Mouse (Mus musculus) CH12.LX (cell line): ENCODE measurements around the gene Hoxa9. TPM values are rescaled to one million over a fixed set of nuclear protein-coding genes. Genes with fewer than 3 reads are reported as not detected.

Experiments
- DNase-seq: peaks from one replicate; pipeline ENCODE4 v3.0.0-alpha.2; 2013; ENCODE audit errors: extremely low read depth
- H3K27ac ChIP-seq: 2 replicates; pipeline ENCODE4 v1.5.1; 2012; ENCODE audit warnings: low read depth, mild to moderate bottlenecking, control low read depth, moderate library complexity; ENCODE audit not compliant: insufficient read depth
- H3K27me3 ChIP-seq: replicated peaks from 2 replicates; pipeline ENCODE3; 2012; ENCODE audit warnings: inconsistent platforms
- H3K36me3 ChIP-seq, 2 experiments: replicated peaks in 1 of 2; 2 replicates each; pipeline versions ENCODE3 to v1.6.1; 2012; ENCODE audit warnings: inconsistent platforms in 1 of 2, low read length in 1 of 2, mild to moderate bottlenecking in 1 of 2, mixed read lengths in 1 of 2, moderate library complexity in 1 of 2; ENCODE audit not compliant: control insufficient read depth in 1 of 2, insufficient read depth in 1 of 2
- H3K4me1 ChIP-seq, 2 experiments: 2 replicates each; pipeline ENCODE4 v1.6.1; 2012; ENCODE audit warnings: inconsistent platforms in 1 of 2, moderate library complexity in 1 of 2; ENCODE audit not compliant: insufficient read depth in 2 of 2, control insufficient read depth in 1 of 2
- H3K4me2 ChIP-seq: 2 replicates; pipeline ENCODE4 v1.6.1; 2012; ENCODE audit warnings: low read depth, mild to moderate bottlenecking, control low read depth; ENCODE audit not compliant: poor library complexity, insufficient read depth, severe bottlenecking
- H3K4me3 ChIP-seq, 3 experiments: fragments of 150-350 bp in 1 of 3; sonication (generic) in 1 of 3; replicated peaks in 1 of 3; 2 replicates each; pipeline versions ENCODE3 to v1.5.1; 2011 to 2012; ENCODE audit warnings: low read depth in 2 of 3, low read length in 2 of 3, mild to moderate bottlenecking in 2 of 3, moderate library complexity in 2 of 3, control low read depth in 1 of 3, improper control_type of control experiment in 1 of 3, inconsistent platforms in 1 of 3, mixed read lengths in 1 of 3; ENCODE audit not compliant: poor library complexity in 1 of 3
- H3K79me2 ChIP-seq: replicated peaks from 2 replicates; pipeline ENCODE4 v1.6.1; 2012; ENCODE audit warnings: mild to moderate bottlenecking, moderate library complexity; ENCODE audit not compliant: control insufficient read depth, poor library complexity, insufficient read depth, severe bottlenecking; ENCODE audit errors: extremely low read depth
- H3K9ac ChIP-seq: 2 replicates; pipeline ENCODE4 v1.6.1; 2012; ENCODE audit warnings: low read depth, mild to moderate bottlenecking, control low read depth, moderate library complexity; ENCODE audit not compliant: insufficient read depth
- H3K9me3 ChIP-seq: replicated peaks from 2 replicates; pipeline ENCODE3; 2012; ENCODE audit warnings: low read length, inconsistent platforms, mixed read lengths
- CHD1 ChIP-seq: IDR thresholded peaks from 2 replicates; pipeline ENCODE4 v1.6.1; 2012; ENCODE audit warnings: low read depth, low read length, improper control_type of control experiment, inconsistent platforms
- CHD2 ChIP-seq: IDR thresholded peaks from 2 replicates; pipeline ENCODE4 v1.6.1; 2011; ENCODE audit warnings: low read length, improper control_type of control experiment
- E2F4 ChIP-seq: IDR thresholded peaks from 2 replicates; pipeline ENCODE4 v1.6.1; 2011; ENCODE audit warnings: low read depth, low read length, improper control_type of control experiment; ENCODE audit not compliant: insufficient replicate concordance
- ELF1 ChIP-seq: IDR thresholded peaks from 2 replicates; pipeline ENCODE4 v1.6.1; 2014; ENCODE audit warnings: low read depth, mild to moderate bottlenecking, inconsistent platforms, low read length, improper control_type of control experiment
- EP300 ChIP-seq: IDR thresholded peaks from 2 replicates; pipeline ENCODE4 v1.6.1; 2011; ENCODE audit warnings: low read length, improper control_type of control experiment
- ETS1 ChIP-seq: conservative IDR thresholded peaks from 2 replicates; pipeline ENCODE4 v1.6.1; 2012; ENCODE audit warnings: low read depth, mild to moderate bottlenecking, inconsistent platforms, low read length, improper control_type of control experiment, moderate library complexity
- HCFC1 ChIP-seq: IDR thresholded peaks from 2 replicates; pipeline ENCODE4 v1.6.1; 2012; ENCODE audit warnings: low read depth, mild to moderate bottlenecking, inconsistent platforms, low read length, improper control_type of control experiment
- KAT2A ChIP-seq: IDR thresholded peaks from 2 replicates; pipeline ENCODE4 v1.6.1; 2012; ENCODE audit warnings: low read length, improper control_type of control experiment, inconsistent platforms; ENCODE audit not compliant: insufficient replicate concordance
- MAFK ChIP-seq: IDR thresholded peaks from 2 replicates; pipeline ENCODE4 v1.6.1; 2011; ENCODE audit warnings: low read length, improper control_type of control experiment; ENCODE audit not compliant: insufficient replicate concordance
- MEF2A ChIP-seq: IDR thresholded peaks from 2 replicates; pipeline ENCODE4 v1.6.1; 2014; ENCODE audit warnings: low read depth, mild to moderate bottlenecking, inconsistent platforms, low read length, improper control_type of control experiment, borderline replicate concordance
- MYC ChIP-seq: IDR thresholded peaks from 2 replicates; pipeline ENCODE4 v1.6.1; 2011; ENCODE audit warnings: low read depth, mild to moderate bottlenecking, improper control_type of control experiment, low read length
- NELFE ChIP-seq: IDR thresholded peaks from 2 replicates; pipeline ENCODE4 v1.6.1; 2011; ENCODE audit warnings: low read depth, low read length, improper control_type of control experiment
- RCOR1 ChIP-seq: conservative IDR thresholded peaks from 2 replicates; pipeline ENCODE4 v1.6.1; 2012; ENCODE audit warnings: low read depth, mild to moderate bottlenecking, inconsistent platforms, low read length, improper control_type of control experiment
- SIN3A ChIP-seq: IDR thresholded peaks from 2 replicates; pipeline ENCODE4 v1.6.1; 2012; ENCODE audit warnings: low read length, improper control_type of control experiment, inconsistent platforms
- SMC3 ChIP-seq: IDR thresholded peaks from 2 replicates; pipeline ENCODE4 v1.6.1; 2011; ENCODE audit warnings: low read depth, low read length, improper control_type of control experiment
- TBP ChIP-seq: conservative IDR thresholded peaks from 2 replicates; pipeline ENCODE4 v1.6.1; 2011; ENCODE audit warnings: low read depth, low read length, improper control_type of control experiment
- TCF12 ChIP-seq: IDR thresholded peaks from 2 replicates; pipeline ENCODE4 v1.6.1; 2014; ENCODE audit warnings: low read depth, mild to moderate bottlenecking, inconsistent platforms, low read length, improper control_type of control experiment
- UBTF ChIP-seq: IDR thresholded peaks from 2 replicates; pipeline ENCODE4 v1.6.1; 2012; ENCODE audit warnings: low read depth, mild to moderate bottlenecking, inconsistent platforms, low read length, improper control_type of control experiment, moderate library complexity
- USF1 ChIP-seq: IDR thresholded peaks from 2 replicates; pipeline ENCODE4 v1.6.1; 2014; ENCODE audit warnings: low read depth, mild to moderate bottlenecking, inconsistent platforms, low read length, improper control_type of control experiment
- ZC3H11A ChIP-seq: IDR thresholded peaks from 2 replicates; pipeline ENCODE4 v1.6.1; 2012; ENCODE audit warnings: low read depth, mild to moderate bottlenecking, inconsistent platforms, low read length, improper control_type of control experiment
- ZKSCAN1 ChIP-seq: IDR thresholded peaks from 2 replicates; pipeline ENCODE4 v1.6.1; 2012; ENCODE audit warnings: low read depth, inconsistent platforms, low read length, improper control_type of control experiment, borderline replicate concordance
- ZMIZ1 ChIP-seq: IDR thresholded peaks from 2 replicates; pipeline ENCODE4 v1.6.1; 2012; ENCODE audit warnings: low read depth, mild to moderate bottlenecking, inconsistent platforms, low read length, improper control_type of control experiment
- ZNF384 ChIP-seq: IDR thresholded peaks from 2 replicates; pipeline ENCODE4 v1.6.1; 2012; ENCODE audit warnings: low read depth, low read length, improper control_type of control experiment, inconsistent platforms
- dilution Hi-C: fragments of 300-500 bp; cut with MboI; formaldehyde crosslinking; loops from 2 replicates; pipeline ENCODE4 v1.14.3; 2020; ENCODE audit warnings: low sequenced_read_pairs; ENCODE audit not compliant: extremely low pct_unique_long_range_greater_than_20kb, extremely low pct_ligation_motif_present
- in situ Hi-C: fragments of 300-500 bp; cut with MboI; formaldehyde crosslinking; loops from 3 replicates; pipeline ENCODE4 v1.14.3; 2019; ENCODE audit warnings: low sequenced_read_pairs, low pct_ligation_motif_present, low pct_unique_long_range_greater_than_20kb, mixed read lengths
- polyA plus RNA-seq: library from polyadenylated mRNA; unstranded; fragments of >175 nt; gene quantifications from 2 replicates; pipeline ENCODE4 v1.2.1, GENCODE M21; 2012; ENCODE audit warnings: low read depth; ENCODE audit not compliant: insufficient read length
- total RNA-seq, 2 experiments: library from RNA; depleted of rRNA; stranded (reverse); fragments of 300-350 nt in 1 of 2; fragments of >200 nt in 1 of 2; gene quantifications; 2 replicates each; pipeline ENCODE4 v1.2.3; 2012 to 2014

The Hoxa9 gene
- total and polyA plus RNA-seq, 3 experiments: 0.30 to 0.47 (median 0.30) TPM

DNA sequence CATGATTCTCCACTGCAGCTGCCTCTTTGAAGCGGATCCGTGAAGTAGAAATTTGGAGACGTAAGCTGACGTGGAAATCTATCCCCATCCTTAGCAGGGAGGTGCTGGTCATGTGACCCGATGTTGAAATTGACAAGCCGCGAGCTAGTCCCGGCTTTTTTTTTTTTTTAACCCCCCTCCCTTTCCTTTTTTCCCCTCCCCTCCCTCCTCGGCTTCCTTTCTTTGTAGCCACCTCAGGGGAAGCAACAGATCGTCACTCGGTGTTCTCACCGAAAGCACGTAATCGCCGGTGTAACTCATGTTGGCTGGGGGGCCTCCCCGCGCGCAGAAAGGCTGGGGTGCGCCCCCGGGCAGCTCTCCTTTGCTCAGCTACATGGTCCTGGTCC lies 14.9 kb upstream of the Hoxa9 start, which contains the start of gene Hoxa11:
Gene Hoxa11, minus strand, starts transcription at position 54 of the 386 bp plus-strand sequence.
- dilution Hi-C loops: no loop called here
- in situ Hi-C loops: no loop called here
- Histone ChIP-seq H3K36me3 (no peaks in the 10 kb centered on the region), H3K27me3 (no peaks in the 10 kb centered on the region), H3K79me2 (no peaks in the 10 kb centered on the region), H3K4me3 (no peak within 1 kb of the TSS), H3K9me3 (peaks cover 5% of the 10 kb centered on the region), H3K27ac (no peak within 1 kb of the TSS), H3K4me1 (peaks cover 0 to 6% of the 10 kb centered on the region in 2 experiments; a peak in 2 of 4 replicates), H3K9ac (no peak within 1 kb of the TSS), H3K4me2 (no peak within 1 kb of the TSS)
- TF ChIP-seq CHD2: no peak
- no peak for TF ChIP-seq KAT2A
- no peak for TF ChIP-seq ETS1
- no peak for TF ChIP-seq RCOR1
- no peak for TF ChIP-seq TCF12
- DNase-seq: no peak

GRCm38 (mm10) chr6:52245040-52245756 lies 14.3 kb upstream of the Hoxa9 start:
- H3K36me3 ChIP-seq: no peaks in the 10 kb centered on the region
- H3K9me3 ChIP-seq: peaks cover 5% of the 10 kb centered on the region
- H3K4me1 ChIP-seq: peaks cover 0 to 9% of the 10 kb centered on the region in 2 experiments; a peak in 2 of 4 replicates
- TF ChIP-seq CHD2: no peak
- no peak for TF ChIP-seq HCFC1
- no peak for TF ChIP-seq E2F4
- no peak for TF ChIP-seq TBP
- TF ChIP-seq SMC3: no peak
- TF ChIP-seq ELF1: no peak
- TF ChIP-seq CHD1: no peak
- TF ChIP-seq MAFK: no peak
- no peak for TF ChIP-seq UBTF
- TF ChIP-seq ZMIZ1: no peak
- no peak for TF ChIP-seq ZKSCAN1
- TF ChIP-seq ZNF384: no peak
- no peak for TF ChIP-seq USF1
- no peak for TF ChIP-seq ZC3H11A
- TF ChIP-seq NELFE: no peak
- no peak for TF ChIP-seq SIN3A
- TF ChIP-seq MYC: no peak
- TF ChIP-seq ETS1: no peak
- no peak for TF ChIP-seq EP300
- no peak for TF ChIP-seq MEF2A
- H3K4me2 ChIP-seq: no peak overlapping the region
- H3K27me3 ChIP-seq: no peaks in the 10 kb centered on the region
- H3K9ac ChIP-seq: no peak overlapping the region
- in situ Hi-C loops: no loop called here
- H3K27ac ChIP-seq: no peak overlapping the region
- no peak overlapping the region for H3K4me3 ChIP-seq
- DNase-seq: no peak
- dilution Hi-C loops: no loop called here
- no peaks in the 10 kb centered on the region for H3K79me2 ChIP-seq
